Mouse (Mus musculus) embryonic facial prominence, embryonic 11.5 days (tissue): ENCODE data around the gene BC024978. TPM values are rescaled to one million over a fixed set of nuclear protein-coding genes. Genes with fewer than 3 reads are reported as not detected.

Source experiments
- ATAC-seq: fragments of 200-750 bp; cut with Nextera tagmentation; replicated peaks from 2 replicates; pipeline ENCODE4 v1.8.0; 2017; ENCODE audit warnings: low read depth; ENCODE audit not compliant: insufficient number of reproducible peaks, low FRiP score, low TSS enrichment
- DNase-seq: peaks from one replicate; pipeline ENCODE4 v3.0.0-alpha.2; 2015; ENCODE audit warnings: low spot score
- H3K27ac ChIP-seq: fragments of 300-500 bp; sonication (generic); replicated peaks from 2 replicates; pipeline ENCODE4 v1.5.1; 2014; ENCODE audit warnings: mild to moderate bottlenecking, low read depth, low read length, control low read depth
- H3K27me3 ChIP-seq: fragments of 300-500 bp; sonication (generic); 2 replicates; pipeline ENCODE4 v1.6.1; 2014; ENCODE audit warnings: mild to moderate bottlenecking, low read length, moderate library complexity, mixed read lengths; ENCODE audit not compliant: control insufficient read depth, insufficient read depth
- H3K36me3 ChIP-seq: fragments of 300-500 bp; sonication (generic); replicated peaks from 2 replicates; pipeline ENCODE4 v1.6.1; 2014; ENCODE audit warnings: low read depth, mild to moderate bottlenecking, low read length, moderate library complexity, mixed read lengths; ENCODE audit not compliant: control insufficient read depth, insufficient read depth
- H3K4me1 ChIP-seq: fragments of 300-500 bp; sonication (generic); 2 replicates; pipeline ENCODE4 v1.6.1; 2014; ENCODE audit warnings: low read length, mixed read lengths; ENCODE audit not compliant: control insufficient read depth, insufficient read depth
- H3K4me2 ChIP-seq: fragments of 300-500 bp; sonication (generic); 2 replicates; pipeline ENCODE4 v1.6.1; 2014; ENCODE audit warnings: low read depth, mild to moderate bottlenecking, control low read depth, low read length, moderate library complexity
- H3K4me3 ChIP-seq: fragments of 300-500 bp; sonication (generic); 2 replicates; pipeline ENCODE4 v1.5.1; 2014; ENCODE audit warnings: low read depth, low read length, control low read depth
- H3K9ac ChIP-seq: fragments of 300-500 bp; sonication (generic); replicated peaks from 2 replicates; pipeline ENCODE4 v1.6.1; 2014; ENCODE audit warnings: mild to moderate bottlenecking, control low read depth, low read length
- H3K9me3 ChIP-seq: fragments of 300-500 bp; sonication (generic); replicated peaks from 2 replicates; pipeline ENCODE4 v1.6.1; 2016; ENCODE audit warnings: mild to moderate bottlenecking, low read length, inconsistent platforms, mixed read lengths; ENCODE audit not compliant: control insufficient read depth
- WGBS: fragments of 180-500 bp; shearing (Covaris S2); extraction: QIAGEN DNeasy Blood & Tissue Kit; methylation state at CpG from one replicate; pipeline ENCODE4 v1.1.7; 2014; 5-methylcytosine and 5-hydroxymethylcytosine counted together
- microRNA counts: library from miRNA; unstranded; fragments of <30 nt; microRNA quantifications from one replicate; lab custom pipeline; 2016
- microRNA-seq: library from miRNA; unstranded; fragments of <30 nt; microRNA quantifications from one replicate; pipeline ENCODE4, GENCODE M21; 2016; ENCODE audit warnings: borderline number of aligned reads
- polyA plus RNA-seq: library from polyadenylated mRNA; unstranded; fragments of >200 nt; fragmentation: Nextera tagmentation; extraction: Ambion mirVana; gene quantifications from 2 replicates; pipeline ENCODE4 v1.2.1, GENCODE M21; 2014

BC024978 gene
- polyA plus RNA-seq, 1 experiment from 2014 or later, result 2.4 TPM

DNA sequence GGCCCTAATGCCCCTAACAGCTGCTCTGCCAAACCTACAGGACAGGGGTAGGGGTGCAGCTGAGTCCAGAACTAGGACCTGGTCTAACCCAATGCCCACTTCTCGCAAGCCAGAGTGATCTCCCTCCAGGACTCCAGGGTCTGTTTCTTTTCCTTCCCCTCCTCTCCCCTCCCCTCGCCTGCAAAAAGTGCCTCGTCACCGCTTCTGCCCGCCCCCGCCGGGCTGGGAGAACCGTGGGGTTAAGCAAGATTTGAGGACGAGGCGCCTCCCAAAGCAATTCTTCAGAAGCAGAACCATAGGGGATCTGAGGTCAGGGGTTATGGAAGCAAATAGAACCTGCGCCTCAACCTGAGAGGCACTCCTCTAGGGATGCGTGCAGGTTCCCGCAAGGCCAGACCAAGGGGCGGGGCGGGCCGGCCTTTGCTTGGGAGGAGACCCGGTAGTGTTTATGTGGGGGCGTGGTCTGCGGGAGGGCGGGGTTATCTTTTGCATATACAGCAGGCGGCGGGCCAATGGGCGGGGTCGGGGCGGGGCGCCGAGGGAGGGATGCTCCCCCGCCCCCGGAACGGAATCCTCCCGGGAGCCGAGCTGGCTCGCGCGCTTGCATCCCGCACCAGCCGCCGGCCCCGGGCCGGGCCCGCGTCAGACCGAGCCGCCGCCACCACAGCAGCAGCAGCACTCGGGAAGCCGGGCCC is 62.8 kb downstream of the BC024978 start, which contains the start of gene Numbl:
TSS of gene Numbl (plus strand) at position 229 of the 695 bp plus-strand sequence.
- peak; percentile 81 for ATAC-seq

DNA sequence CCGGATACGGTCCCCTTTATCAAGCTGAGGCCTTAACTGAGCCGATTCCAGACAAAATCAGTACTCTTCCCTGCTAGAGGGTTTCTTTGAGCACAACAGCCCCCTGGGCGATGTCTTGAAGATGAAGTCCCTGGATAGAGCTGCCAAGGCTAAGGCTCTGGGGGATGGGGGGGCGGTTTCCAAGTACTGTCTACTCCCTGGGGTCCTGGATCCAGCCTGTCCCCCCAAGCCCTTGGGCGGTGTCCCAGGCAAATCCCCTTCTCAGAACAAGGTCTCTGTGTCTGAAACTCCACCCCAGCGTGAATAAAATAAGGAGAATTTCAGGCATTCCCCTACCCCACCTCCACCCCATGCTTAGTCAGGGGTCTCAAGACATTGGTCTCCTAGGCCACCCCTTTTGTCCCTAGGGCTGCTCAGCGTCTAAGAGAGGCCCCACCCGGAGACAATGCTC is 63.7 kb downstream of the BC024978 start:
- Histone ChIP-seq H3K4me3 (peak overlapping the region; percentile 84), H3K36me3 (peaks cover 3% of the 10 kb centered on the region; the same call in 1 of the 2 replicates), H3K4me2 (peak overlapping the region; percentile 81), H3K9me3 (no peaks in the 10 kb centered on the region), H3K27me3 (no peaks in the 10 kb centered on the region), H3K27ac (peak overlapping the region; percentile 52; the same call in 1 of the 2 replicates), H3K4me1 (peaks cover 6% of the 10 kb centered on the region; the same call in 1 of the 2 replicates), H3K9ac (peak overlapping the region; percentile 87)
- ATAC-seq (no peak), DNase-seq (no peak)
- WGBS, result 1% methylated on average over 9 of the region's 9 CpGs

More for the DNA sequence above, 62.8 kb downstream of the BC024978 start, which contains the start of gene Numbl:
- Histone ChIP-seq H3K9ac (peak within 1 kb of the TSS; percentile 87), H3K4me3 (peak within 1 kb of the TSS; percentile 84), H3K27me3 (no peaks in the 10 kb centered on the region), H3K4me1 (peaks cover 6% of the 10 kb centered on the region; the same call in 1 of the 2 replicates), H3K9me3 (no peaks in the 10 kb centered on the region), H3K36me3 (peaks cover 3% of the 10 kb centered on the region; the same call in 1 of the 2 replicates), H3K27ac (peak within 1 kb of the TSS; percentile 56), H3K4me2 (peak within 1 kb of the TSS; percentile 81)
- DNase-seq, result peak; percentile 97
- under 1% methylated on average over 30 of the region's 47 CpGs for WGBS

DNA sequence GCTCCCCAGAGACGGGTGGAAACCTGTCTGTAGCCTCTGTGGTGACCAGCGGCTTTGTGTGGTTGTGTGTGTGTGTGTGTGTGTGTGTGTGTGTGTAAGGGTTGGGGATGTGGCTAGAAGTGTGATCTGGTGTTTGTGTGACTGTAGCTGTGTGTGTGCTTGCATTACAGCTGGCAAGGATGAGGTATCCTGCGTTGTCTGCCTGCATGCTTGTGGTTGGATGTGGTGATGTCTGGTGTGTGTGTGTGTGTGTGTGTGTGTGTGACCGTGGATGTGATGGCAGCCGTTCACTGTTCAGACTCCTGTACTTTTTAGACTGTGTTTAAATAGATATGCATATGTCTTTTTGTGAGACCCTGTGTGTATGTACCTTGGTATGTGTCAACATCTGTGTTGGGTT is 64.2 kb downstream of the BC024978 start:
- no peaks in the 10 kb centered on the region for H3K27me3 ChIP-seq
- 44% methylated on average over 5 of the region's 5 CpGs for WGBS
- H3K27ac ChIP-seq, result 0 out of 2 replicates have a peak overlapping the region, but pooled peaks have one; percentile 52
- peak overlapping the region; percentile 87 for H3K9ac ChIP-seq
- DNase-seq (no peak), ATAC-seq (no peak)
- peaks cover 3% of the 10 kb centered on the region; the same call in 1 of the 2 replicates for H3K36me3 ChIP-seq
- H3K9me3 ChIP-seq, result no peaks in the 10 kb centered on the region
- peak overlapping the region; percentile 84 for H3K4me3 ChIP-seq
- peaks cover 6% of the 10 kb centered on the region; the same call in 1 of the 2 replicates for H3K4me1 ChIP-seq
- peak overlapping the region; percentile 81 for H3K4me2 ChIP-seq

MicroRNAs within 50 kb of the gene (microRNA counts, 519-probe panel; counts per million panel counts)
- not detected for microRNA mmu-miR-1191 (lab: Ali Mortazavi, UCI)

Small RNA genes lying within 50 kb of the gene (microRNA-seq; reads per million reads assigned to microRNA genes)
- gene Mir1191 (3.3 reads per million), gene Mir3101 (1.4 reads per million)

Other genes starting within 250 kb of the BC024978 start
- gene Cyp2a12, start 166.7 kb upstream of the BC024978 start, polyA plus RNA-seq, result not detected in 2 replicates
- gene Cyp2f2, start 75.9 kb upstream of the BC024978 start, polyA plus RNA-seq, result not detected in 2 replicates
- 0.13 TPM in 1 of 2 replicates, not detected in the other for gene Cyp2t4, start 42.1 kb upstream of the BC024978 start, polyA plus RNA-seq
- 33.3 and 36.5 TPM in 2 replicates for gene Egln2, start 29.0 kb upstream of the BC024978 start, polyA plus RNA-seq
- gene Rab4b, start 16.9 kb upstream of the BC024978 start, polyA plus RNA-seq, result 49.3 and 51.3 TPM in 2 replicates
- gene Gm21983, start 14.7 kb upstream of the BC024978 start, polyA plus RNA-seq, result not detected in 2 replicates
- gene Mia, start 14.6 kb upstream of the BC024978 start, polyA plus RNA-seq, result 4.4 and 5.1 TPM in 2 replicates
- 355 and 379 TPM in 2 replicates for gene Snrpa, start 490 bp downstream of the BC024978 start, polyA plus RNA-seq
- 6.0 and 6.2 TPM in 2 replicates for gene Itpkc, start 32.9 kb downstream of the BC024978 start, polyA plus RNA-seq
- gene Coq8b, start 37.2 kb downstream of the BC024978 start, polyA plus RNA-seq, result 14.4 and 14.9 TPM in 2 replicates
- gene Numbl, start 62.7 kb downstream of the BC024978 start, polyA plus RNA-seq, result 9.5 and 11.2 TPM in 2 replicates
- 6.3 and 6.6 TPM in 2 replicates for gene Ltbp4, start 141.9 kb downstream of the BC024978 start, polyA plus RNA-seq
- gene Shkbp1, start 160.2 kb downstream of the BC024978 start, polyA plus RNA-seq, result 50.2 and 57.5 TPM in 2 replicates
- gene Gm20479, start 161.6 kb downstream of the BC024978 start, polyA plus RNA-seq, result 0.45 TPM in 1 of 2 replicates, not detected in the other